Mouse (Mus musculus): ENCODE measurements at regions not wholly inside any gene's neighbourhood (a gene's known extent, or its start where the extent isn't known, plus 50 kb on each side); places are given as distances from the start of the nearest gene placed in this dataset.

DNA sequence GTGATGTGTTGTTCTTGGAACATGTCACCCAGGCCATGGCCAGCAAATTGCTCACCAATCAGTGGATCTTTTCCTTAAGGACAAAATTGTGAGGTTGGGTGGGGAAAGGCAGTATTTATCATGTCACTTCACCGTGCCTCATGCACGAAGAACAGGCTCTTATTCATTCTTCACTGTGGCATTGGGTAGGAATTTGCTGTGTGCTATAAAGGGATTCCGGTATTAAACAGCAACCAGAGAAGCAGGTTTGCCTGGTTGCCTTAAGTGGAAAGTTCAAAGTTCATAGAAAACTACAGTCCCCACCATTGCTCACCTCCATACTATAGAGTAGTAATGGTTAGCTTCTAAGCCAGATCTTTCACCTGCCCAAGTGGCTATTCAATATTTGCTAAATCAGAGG lies 270.8 kb downstream of the Pax3 start:
- Histone ChIP-seq H3ac (ENCODE audit: control insufficient read depth, insufficient read length) (no peak overlapping the region), H3K36me3 (ENCODE audit: control insufficient read depth, insufficient read depth) (no peaks in the 10 kb centered on the region), H3K4me3 (no peak overlapping the region), H3K27me3 (ENCODE audit: control insufficient read depth, insufficient read depth, insufficient read length) (peaks cover 13% of the 10 kb centered on the region), H3K4me2 (ENCODE audit: low read depth) (no peak overlapping the region), H3K79me2 (ENCODE audit: control insufficient read depth, insufficient read depth) (no peaks in the 10 kb centered on the region)
- no peak for TF ChIP-seq MAX (IDR thresholded peaks at IDR 0.05; ENCODE audit: low read depth)

GRCm38 (mm10) chr1:77896226-77896625 lies 300.7 kb downstream of the Pax3 start:
- Histone ChIP-seq H3K79me2 (ENCODE audit: control insufficient read depth, insufficient read depth) (no peaks in the 10 kb centered on the region), H3K4me2 (ENCODE audit: low read depth) (no peak overlapping the region), H3K36me3 (ENCODE audit: control insufficient read depth, insufficient read depth) (no peaks in the 10 kb centered on the region), H3K4me3 (no peak overlapping the region), H3ac (ENCODE audit: control insufficient read depth, insufficient read length) (no peak overlapping the region), H3K27me3 (ENCODE audit: control insufficient read depth, insufficient read depth, insufficient read length) (no peaks in the 10 kb centered on the region)
- TF ChIP-seq TCF12 (IDR thresholded peaks at IDR 0.05; ENCODE audit: insufficient read depth, poor library complexity, severe bottlenecking) (no peak), MAX (IDR thresholded peaks at IDR 0.05; ENCODE audit: low read depth) (no peak), CEBPB (IDR thresholded peaks at IDR 0.05; ENCODE audit: insufficient read depth, poor library complexity, severe bottlenecking) (no peak), POLR2AphosphoS2 (IDR thresholded peaks at IDR 0.05; ENCODE audit: insufficient read length, low read depth) (no peak), USF1 (IDR thresholded peaks at IDR 0.05; ENCODE audit: low read depth) (no peak), MYOD1 (IDR thresholded peaks at IDR 0.05; ENCODE audit: control insufficient read depth in 1 of 3, insufficient read length in 2 of 3, low read depth in 2 of 3) (no peak), E2F4 (IDR thresholded peaks at IDR 0.05; ENCODE audit: insufficient read depth) (no peak)

- Histone ChIP-seq H3ac (ENCODE audit: control insufficient read depth, insufficient read length) (no peak overlapping the region), H3K4me3 (no peak overlapping the region), H3K79me2 (ENCODE audit: control insufficient read depth, insufficient read depth) (no peaks in the 10 kb centered on the region), H3K4me2 (ENCODE audit: low read depth) (no peak overlapping the region), H3K27me3 (ENCODE audit: control insufficient read depth, insufficient read depth, insufficient read length) (no peaks in the 10 kb centered on the region), H3K36me3 (ENCODE audit: control insufficient read depth, insufficient read depth) (no peaks in the 10 kb centered on the region)
- TF ChIP-seq SRF (IDR thresholded peaks at IDR 0.05; ENCODE audit: control insufficient read depth, insufficient read length, low read depth) (no peak), MAX (IDR thresholded peaks at IDR 0.05; ENCODE audit: low read depth) (no peak), MYOG (IDR thresholded peaks at IDR 0.05; ENCODE audit: control insufficient read depth in 1 of 3, insufficient read depth in 1 of 3, insufficient read length in 2 of 3, low read depth in 2 of 3) (no peak), POLR2AphosphoS2 (IDR thresholded peaks at IDR 0.05; ENCODE audit: insufficient read length, low read depth) (no peak), REST (IDR thresholded peaks at IDR 0.05; ENCODE audit: insufficient read depth, insufficient read length) (no peak), MYOD1 (IDR thresholded peaks at IDR 0.05; ENCODE audit: control insufficient read depth in 1 of 3, insufficient read length in 2 of 3, low read depth in 2 of 3) (no peak), E2F4 (IDR thresholded peaks at IDR 0.05; ENCODE audit: insufficient read depth) (no peak), POLR2A (IDR thresholded peaks at IDR 0.05; ENCODE audit: insufficient read length, low read depth) (no peak), CEBPB (IDR thresholded peaks at IDR 0.05; ENCODE audit: insufficient read depth, poor library complexity, severe bottlenecking) (no peak), TCF3 (IDR thresholded peaks at IDR 0.05; ENCODE audit: insufficient read length, low read depth) (no peak), USF1 (IDR thresholded peaks at IDR 0.05; ENCODE audit: low read depth) (no peak), TCF12 (IDR thresholded peaks at IDR 0.05; ENCODE audit: insufficient read depth, poor library complexity, severe bottlenecking) (no peak)
Observed at GRCm38 (mm10) chr1:77879026-77879425, 317.9 kb downstream of the Pax3 start.

DNA sequence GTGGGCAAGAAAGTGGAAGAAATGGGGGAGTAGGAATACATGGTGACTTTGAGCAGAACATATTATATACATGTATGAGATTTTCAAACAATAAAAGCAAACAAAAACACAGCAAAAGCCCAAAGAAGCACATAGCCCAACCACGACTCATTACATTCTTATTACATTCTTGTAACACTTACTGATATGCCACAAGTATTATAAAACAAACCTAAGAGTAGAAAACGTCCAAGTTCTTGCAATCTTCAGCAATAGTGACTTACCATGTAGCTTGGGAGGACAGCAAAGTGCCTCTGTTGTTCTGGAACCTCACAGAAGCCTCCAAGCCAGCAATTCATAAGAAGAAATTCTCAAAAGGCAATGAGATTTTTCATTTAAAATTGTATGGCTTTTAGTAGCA lies 326.8 kb downstream of the Pax3 start:
- TF ChIP-seq SRF (IDR thresholded peaks at IDR 0.05; ENCODE audit: control insufficient read depth, insufficient read length, low read depth) = no peak
- TF ChIP-seq POLR2AphosphoS2 (IDR thresholded peaks at IDR 0.05; ENCODE audit: insufficient read length, low read depth) = no peak
- TF ChIP-seq E2F4 (IDR thresholded peaks at IDR 0.05; ENCODE audit: insufficient read depth) = no peak
- TF ChIP-seq TCF12 (IDR thresholded peaks at IDR 0.05; ENCODE audit: insufficient read depth, poor library complexity, severe bottlenecking) = no peak
- TF ChIP-seq REST (IDR thresholded peaks at IDR 0.05; ENCODE audit: insufficient read depth, insufficient read length) = no peak
- TF ChIP-seq USF1 (IDR thresholded peaks at IDR 0.05; ENCODE audit: low read depth) = no peak
- no peak for TF ChIP-seq MYOD1 (IDR thresholded peaks at IDR 0.05; ENCODE audit: control insufficient read depth in 1 of 3, insufficient read length in 2 of 3, low read depth in 2 of 3)
- no peak for TF ChIP-seq MYOG (IDR thresholded peaks at IDR 0.05; ENCODE audit: control insufficient read depth in 1 of 3, insufficient read depth in 1 of 3, insufficient read length in 2 of 3, low read depth in 2 of 3)
- TF ChIP-seq TCF3 (IDR thresholded peaks at IDR 0.05; ENCODE audit: insufficient read length, low read depth) = no peak
- TF ChIP-seq MAX (IDR thresholded peaks at IDR 0.05; ENCODE audit: low read depth) = no peak
- no peak for TF ChIP-seq POLR2A (IDR thresholded peaks at IDR 0.05; ENCODE audit: insufficient read length, low read depth)
- TF ChIP-seq CEBPB (IDR thresholded peaks at IDR 0.05; ENCODE audit: insufficient read depth, poor library complexity, severe bottlenecking) = no peak
- H3K79me2 ChIP-seq (ENCODE audit: control insufficient read depth, insufficient read depth) = no peaks in the 10 kb centered on the region
- no peaks in the 10 kb centered on the region for H3K36me3 ChIP-seq (ENCODE audit: control insufficient read depth, insufficient read depth)
- H3K4me2 ChIP-seq (ENCODE audit: low read depth) = no peak overlapping the region
- H3K4me3 ChIP-seq = no peak overlapping the region
- H3K27me3 ChIP-seq (ENCODE audit: control insufficient read depth, insufficient read depth, insufficient read length) = no peaks in the 10 kb centered on the region
- H3ac ChIP-seq (ENCODE audit: control insufficient read depth, insufficient read length) = no peak overlapping the region

- H3K4me2 ChIP-seq (ENCODE audit: low read depth) = no peak overlapping the region
- no peak overlapping the region for H3ac ChIP-seq (ENCODE audit: control insufficient read depth, insufficient read length)
- no peaks in the 10 kb centered on the region for H3K36me3 ChIP-seq (ENCODE audit: control insufficient read depth, insufficient read depth)
- no peaks in the 10 kb centered on the region for H3K27me3 ChIP-seq (ENCODE audit: control insufficient read depth, insufficient read depth, insufficient read length)
- no peak overlapping the region for H3K4me3 ChIP-seq
- no peaks in the 10 kb centered on the region for H3K79me2 ChIP-seq (ENCODE audit: control insufficient read depth, insufficient read depth)
- TF ChIP-seq CEBPB (IDR thresholded peaks at IDR 0.05; ENCODE audit: insufficient read depth, poor library complexity, severe bottlenecking) (no peak), USF1 (IDR thresholded peaks at IDR 0.05; ENCODE audit: low read depth) (no peak), TCF3 (IDR thresholded peaks at IDR 0.05; ENCODE audit: insufficient read length, low read depth) (no peak), POLR2A (IDR thresholded peaks at IDR 0.05; ENCODE audit: insufficient read length, low read depth) (no peak), TCF12 (IDR thresholded peaks at IDR 0.05; ENCODE audit: insufficient read depth, poor library complexity, severe bottlenecking) (no peak), MYOD1 (IDR thresholded peaks at IDR 0.05; ENCODE audit: control insufficient read depth in 1 of 3, insufficient read length in 2 of 3, low read depth in 2 of 3) (no peak), MYOG (IDR thresholded peaks at IDR 0.05; ENCODE audit: control insufficient read depth in 1 of 3, insufficient read depth in 1 of 3, insufficient read length in 2 of 3, low read depth in 2 of 3) (no peak), MAX (IDR thresholded peaks at IDR 0.05; ENCODE audit: low read depth) (no peak), POLR2AphosphoS2 (IDR thresholded peaks at IDR 0.05; ENCODE audit: insufficient read length, low read depth) (no peak), E2F4 (IDR thresholded peaks at IDR 0.05; ENCODE audit: insufficient read depth) (no peak), REST (IDR thresholded peaks at IDR 0.05; ENCODE audit: insufficient read depth, insufficient read length) (no peak), SRF (IDR thresholded peaks at IDR 0.05; ENCODE audit: control insufficient read depth, insufficient read length, low read depth) (no peak)
Observed at GRCm38 (mm10) chr1:77869174-77869573, 327.8 kb downstream of the Pax3 start.

All from myocyte (in vitro differentiated cells).